Mouse (Mus musculus): ENCODE data around the gene Alg10b.
"Not testable (repeated sequence)": the region's sequence is repeated elsewhere in the genome, so short reads cannot be mapped to it uniquely, and the experiment has no call there.

The Alg10b gene

GRCm38 (mm10) chr15:90223969-90224750 is at the start of gene Alg10b:
Gene Alg10b (plus strand): TSS chr15:90224311.
- peak; percentile 84 for DNase-seq

GRCm38 (mm10) chr15:90183108-90183507 is 41.0 kb upstream of the Alg10b start:
- not testable (repeated sequence) for DNase-seq

DNA sequence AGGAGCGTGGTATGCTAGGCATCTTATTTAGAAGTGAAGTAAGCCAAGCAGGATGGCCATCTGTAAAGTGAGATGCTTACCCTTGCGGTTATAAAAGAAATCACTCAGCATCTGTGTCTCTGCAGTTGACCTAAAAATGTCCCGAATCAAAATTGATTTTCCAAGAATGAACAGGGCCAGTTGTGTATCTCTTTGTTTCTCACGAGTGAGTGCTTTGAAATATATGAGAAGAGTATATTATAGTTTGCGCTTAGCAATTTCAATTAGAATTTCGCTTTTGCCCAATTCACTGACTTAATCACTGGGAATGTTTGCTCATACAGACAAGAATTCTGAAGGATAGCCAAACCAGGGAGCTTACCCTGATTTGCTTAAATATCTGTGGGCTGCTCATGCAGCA is 40.6 kb upstream of the Alg10b start:
- no peak for DNase-seq

GRCm38 (mm10) chr15:90184743-90185142 is 39.4 kb upstream of the Alg10b start:
- DNase-seq, result no peak

DNA sequence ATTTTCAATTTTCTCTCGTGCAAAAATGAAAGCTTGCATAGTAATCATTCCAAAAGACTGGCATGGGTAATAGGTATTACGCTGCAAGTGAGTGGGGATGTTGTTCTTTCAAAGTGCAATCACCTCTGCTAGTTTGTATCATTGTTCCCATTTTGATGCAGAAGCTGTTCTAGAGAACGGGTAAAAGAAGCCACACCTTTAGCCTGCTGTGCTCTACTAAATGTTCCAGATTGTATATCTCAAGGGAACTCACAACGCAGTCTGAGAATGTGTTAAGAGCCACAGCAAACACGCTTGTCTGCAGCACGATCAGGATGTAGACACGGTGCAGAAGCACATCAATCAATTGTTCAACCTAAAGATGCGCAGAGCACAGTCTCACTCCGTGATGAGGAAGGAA is 34.6 kb upstream of the Alg10b start:
- no peak for DNase-seq

- no peak for DNase-seq
Measured at GRCm38 (mm10) chr15:90213946-90214345, 10.2 kb upstream of the Alg10b start.

DNA sequence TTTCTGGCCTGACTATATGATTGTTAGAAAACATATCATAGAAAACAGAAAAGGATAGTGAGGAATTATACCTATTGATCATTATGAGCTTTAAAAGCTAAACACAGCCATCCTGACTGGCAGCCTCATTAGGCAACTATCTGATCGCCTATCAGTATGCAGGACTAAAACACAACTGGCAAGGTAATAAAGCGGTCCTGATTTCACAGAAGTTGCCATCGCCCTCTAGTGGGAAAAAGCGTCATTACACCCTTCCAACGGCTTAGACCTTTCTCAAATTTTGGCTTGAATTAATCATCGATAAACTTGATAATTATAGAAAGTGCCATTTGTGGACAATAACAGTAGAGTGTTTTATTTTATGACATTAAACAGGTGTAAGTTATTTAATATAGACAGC is 9.2 kb upstream of the Alg10b start:
- peak; percentile 23 for DNase-seq

DNA sequence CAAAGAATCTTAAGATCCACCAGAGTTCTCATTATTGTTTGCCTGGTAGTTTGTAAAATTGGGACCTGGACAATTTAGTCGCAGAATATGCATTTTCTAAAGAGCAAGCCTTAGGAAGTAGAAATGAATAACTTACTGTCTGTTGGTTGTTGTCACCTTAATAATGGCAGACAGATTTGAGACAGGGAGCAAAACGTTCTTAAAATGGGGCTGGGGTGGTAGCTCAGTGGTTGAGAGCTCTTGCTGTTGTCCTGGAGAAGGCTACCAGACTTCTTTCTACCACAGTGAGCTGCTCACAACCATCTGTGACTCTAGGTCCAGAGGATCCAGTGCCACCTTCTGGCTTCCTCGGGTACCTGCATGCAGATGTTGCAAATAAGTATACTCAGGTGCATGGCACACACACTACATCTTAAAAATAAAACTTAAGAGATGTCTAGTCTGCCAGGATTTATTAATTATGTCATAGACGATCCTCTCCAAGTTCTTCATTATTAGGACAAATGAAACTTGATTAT is 1.0 kb downstream of the Alg10b start:
- no peak for DNase-seq

- DNase-seq, result peak; percentile 20
Measured at GRCm38 (mm10) chr15:90237657-90238056, 13.5 kb downstream of the Alg10b start.

- DNase-seq, result peak; percentile 74
Measured at GRCm38 (mm10) chr15:90244081-90244480, 20.0 kb downstream of the Alg10b start.

DNA sequence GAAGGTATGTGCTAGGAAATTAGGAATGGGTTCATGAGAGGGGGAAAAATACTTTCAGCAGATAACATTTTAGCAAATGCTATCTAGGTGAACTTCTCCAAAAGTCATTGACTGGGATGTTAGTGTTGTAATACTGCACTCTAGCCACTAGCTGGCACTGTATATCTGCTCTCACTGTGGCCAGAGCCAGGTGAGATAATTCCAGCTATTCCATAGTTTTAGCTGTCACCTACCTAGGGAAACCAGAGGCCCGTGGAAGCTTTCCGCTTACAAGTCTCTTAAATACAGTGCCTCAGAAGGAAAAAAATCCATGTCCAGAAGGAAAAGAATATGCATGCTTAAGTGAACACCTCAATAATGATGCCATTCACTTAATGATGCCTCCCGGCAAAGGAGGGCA is 25.6 kb downstream of the Alg10b start:
- no peak for DNase-seq

GRCm38 (mm10) chr15:90282876-90283275 is 58.8 kb downstream of the Alg10b start:
- DNase-seq, result peak; percentile 18
